Mouse (Mus musculus): Measurements from ENCODE around the gene Abhd16b. TPM values are rescaled to one million over a fixed set of nuclear protein-coding genes. Genes with fewer than 3 reads are reported as not detected.

The Abhd16b gene
- 0.10 and 0.26 TPM in 2 replicates for polyA plus RNA-seq (2015; fragmentation: Nextera tagmentation; extraction: Ambion mirVana)

DNA sequence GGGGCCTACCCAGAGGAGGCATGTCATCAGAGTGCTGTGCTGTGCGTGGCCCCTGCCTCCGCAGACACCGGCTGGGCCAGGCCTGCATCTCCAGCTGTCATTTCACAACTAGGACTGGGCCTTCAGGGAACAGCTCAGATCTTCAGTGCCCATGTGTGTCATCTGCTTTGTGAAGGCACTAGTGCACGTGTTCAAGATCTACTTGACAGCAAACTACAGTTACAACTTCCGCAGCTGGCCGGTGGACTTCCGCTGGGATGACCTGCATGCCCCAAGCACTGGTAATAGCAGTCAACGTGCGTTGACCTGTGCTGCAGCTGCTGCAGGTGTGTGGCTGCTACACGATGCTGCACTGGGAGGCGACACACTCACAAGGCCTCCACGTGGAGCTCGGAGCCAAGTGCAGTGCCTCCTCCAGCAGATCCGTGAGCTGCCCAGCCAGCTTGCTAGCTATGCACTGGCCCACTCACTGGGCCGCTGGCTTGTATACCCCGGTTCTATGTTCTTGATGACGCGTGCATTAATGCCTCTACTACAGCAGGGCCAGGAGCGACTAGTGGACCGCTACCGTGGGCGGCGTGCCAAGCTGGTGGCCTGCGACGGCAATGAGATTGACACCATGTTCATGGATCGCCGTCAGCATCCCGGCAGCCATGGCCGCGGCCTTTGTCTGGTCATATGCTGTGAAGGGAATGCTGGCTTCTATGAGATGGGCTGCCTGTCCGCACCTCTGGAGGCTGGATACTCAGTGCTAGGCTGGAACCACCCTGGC, at the start of gene Abhd16b:
Gene Abhd16b (plus strand): TSS at position 51 of the 772 bp plus-strand sequence.
- no peak within 1 kb of the TSS for H3K4me3 ChIP-seq
- 77% methylated on average over 31 of the region's 31 CpGs for WGBS
- no peaks in the 10 kb centered on the region for H3K9me3 ChIP-seq (replicated peaks)
- H3K36me3 ChIP-seq = no peaks in the 10 kb centered on the region
- H3K4me1 ChIP-seq (replicated peaks) = peaks cover 17% of the 10 kb centered on the region
- no peak within 1 kb of the TSS for H3K27ac ChIP-seq
- no peaks in the 10 kb centered on the region for H3K27me3 ChIP-seq
- H3K9ac ChIP-seq = no peak within 1 kb of the TSS
- no peak for ATAC-seq (replicated peaks; ENCODE audit: insufficient number of reproducible peaks, insufficient read depth, low FRiP score, low read depth)
- no peak within 1 kb of the TSS for H3K4me2 ChIP-seq

DNA sequence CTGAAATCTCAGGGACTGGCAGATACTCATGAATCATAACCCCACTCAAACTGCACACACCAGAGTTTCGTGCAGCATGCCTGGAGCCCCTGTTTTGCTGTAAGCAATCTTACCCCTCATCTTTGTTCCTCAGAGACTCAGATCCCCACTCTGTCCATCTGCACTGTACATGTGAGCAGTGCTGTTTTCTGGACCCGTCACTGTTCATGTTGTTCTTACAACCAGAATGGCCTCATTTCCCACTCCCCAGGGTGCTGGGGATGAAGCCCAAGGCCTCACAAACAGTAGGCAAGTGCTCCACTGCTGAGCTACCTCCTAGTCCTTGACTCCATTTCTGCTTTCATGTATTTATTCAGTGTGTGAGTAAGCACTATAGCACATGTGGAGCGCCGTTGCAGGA, 40.8 kb upstream of the Abhd16b start:
- Histone ChIP-seq H3K4me3 (no peak overlapping the region), H3K9me3 (replicated peaks) (no peaks in the 10 kb centered on the region), H3K27ac (no peak overlapping the region), H3K27me3 (no peaks in the 10 kb centered on the region), H3K4me2 (no peak overlapping the region), H3K36me3 (no peaks in the 10 kb centered on the region), H3K9ac (no peak overlapping the region), H3K4me1 (replicated peaks) (peaks cover 6% of the 10 kb centered on the region; the same call in 1 of the 2 replicates)
- WGBS = 83% methylated on average over 4 of the region's 4 CpGs
- no peak for ATAC-seq (replicated peaks; ENCODE audit: insufficient number of reproducible peaks, insufficient read depth, low FRiP score, low read depth)

GRCm38 (mm10) chr2:181453274-181453673, 39.7 kb upstream of the Abhd16b start:
- WGBS = 43% methylated on average over 1 of the region's 1 CpGs
- Histone ChIP-seq H3K27ac (no peak overlapping the region), H3K9me3 (replicated peaks) (no peaks in the 10 kb centered on the region), H3K36me3 (no peaks in the 10 kb centered on the region), H3K4me1 (replicated peaks) (peaks cover 11% of the 10 kb centered on the region), H3K4me3 (no peak overlapping the region), H3K27me3 (no peaks in the 10 kb centered on the region), H3K4me2 (no peak overlapping the region), H3K9ac (no peak overlapping the region)
- ATAC-seq (replicated peaks; ENCODE audit: insufficient number of reproducible peaks, insufficient read depth, low FRiP score, low read depth) = no peak

DNA sequence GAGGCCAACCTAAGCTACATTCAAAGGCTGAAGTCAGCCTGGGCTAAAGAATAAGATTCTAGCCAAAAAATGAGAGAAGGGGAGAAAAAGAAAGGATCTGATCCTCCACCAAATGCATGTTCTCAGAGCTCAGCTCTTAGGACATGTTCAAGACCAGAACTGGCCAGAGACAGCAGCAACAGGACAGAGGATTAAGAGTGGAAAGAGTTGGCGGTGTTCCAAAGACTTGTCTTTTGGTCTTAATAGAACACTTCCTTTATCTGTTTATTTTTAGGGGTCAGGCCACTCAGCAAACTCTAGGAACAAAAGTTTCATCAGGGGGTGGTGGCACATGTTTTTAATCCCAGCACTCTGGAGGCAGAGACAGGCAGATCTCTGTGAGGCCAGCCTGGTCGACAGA, 37.1 kb upstream of the Abhd16b start:
- H3K4me3 ChIP-seq = no peak overlapping the region
- 58% methylated on average over 2 of the region's 2 CpGs for WGBS
- no peaks in the 10 kb centered on the region for H3K27me3 ChIP-seq
- H3K9ac ChIP-seq = no peak overlapping the region
- no peaks in the 10 kb centered on the region for H3K36me3 ChIP-seq
- no peak overlapping the region for H3K27ac ChIP-seq
- no peaks in the 10 kb centered on the region for H3K9me3 ChIP-seq (replicated peaks)
- H3K4me2 ChIP-seq = no peak overlapping the region
- peaks cover 24% of the 10 kb centered on the region for H3K4me1 ChIP-seq (replicated peaks)
- ATAC-seq (replicated peaks; ENCODE audit: insufficient number of reproducible peaks, insufficient read depth, low FRiP score, low read depth) = no peak

- Histone ChIP-seq H3K4me2 (peak overlapping the region; percentile 99), H3K27ac (no peak overlapping the region), H3K9ac (peak overlapping the region; percentile 90), H3K9me3 (replicated peaks) (no peaks in the 10 kb centered on the region), H3K36me3 (no peaks in the 10 kb centered on the region), H3K27me3 (no peaks in the 10 kb centered on the region), H3K4me1 (replicated peaks) (peaks cover 28% of the 10 kb centered on the region), H3K4me3 (peak overlapping the region; percentile 97)
- no peak for ATAC-seq (replicated peaks; ENCODE audit: insufficient number of reproducible peaks, insufficient read depth, low FRiP score, low read depth)
- WGBS = 10% methylated on average over 15 of the region's 15 CpGs
Observed at GRCm38 (mm10) chr2:181457831-181458230, 35.2 kb upstream of the Abhd16b start.

- WGBS = under 1% methylated on average over 62 of the region's 72 CpGs
- Histone ChIP-seq H3K27me3 (no peaks in the 10 kb centered on the region), H3K4me3 (peak overlapping the region; percentile 97), H3K4me1 (replicated peaks) (peaks cover 34% of the 10 kb centered on the region), H3K9ac (peak overlapping the region; percentile 90), H3K9me3 (replicated peaks) (no peaks in the 10 kb centered on the region), H3K4me2 (peak overlapping the region; percentile 99), H3K27ac (peak overlapping the region; percentile 85), H3K36me3 (no peaks in the 10 kb centered on the region)
- ATAC-seq (replicated peaks; ENCODE audit: insufficient number of reproducible peaks, insufficient read depth, low FRiP score, low read depth) = peak; percentile 16
Observed at GRCm38 (mm10) chr2:181458411-181459152, 34.4 kb upstream of the Abhd16b start.

- ATAC-seq (replicated peaks; ENCODE audit: insufficient number of reproducible peaks, insufficient read depth, low FRiP score, low read depth) = peak; percentile 91
- Histone ChIP-seq H3K4me2 (peak within 1 kb of the TSS; percentile 99), H3K9me3 (replicated peaks) (no peaks in the 10 kb centered on the region)
Observed at GRCm38 (mm10) chr2:181459153-181459672, 33.8 kb upstream of the Abhd16b start, which contains the start of gene Zbtb46. Gene Zbtb46 (minus strand): TSS chr2:181459426.

GRCm38 (mm10) chr2:181459673-181460621, 33.1 kb upstream of the Abhd16b start:
- peak overlapping the region; percentile 72 for H3K27ac ChIP-seq
- H3K9ac ChIP-seq = peak overlapping the region; percentile 90
- no peaks in the 10 kb centered on the region for H3K27me3 ChIP-seq
- H3K4me1 ChIP-seq (replicated peaks) = peaks cover 34% of the 10 kb centered on the region
- H3K4me2 ChIP-seq = peak overlapping the region; percentile 99
- no peaks in the 10 kb centered on the region for H3K9me3 ChIP-seq (replicated peaks)
- no peaks in the 10 kb centered on the region for H3K36me3 ChIP-seq
- 2% methylated on average over 69 of the region's 71 CpGs for WGBS
- peak; percentile 23 for ATAC-seq (replicated peaks; ENCODE audit: insufficient number of reproducible peaks, insufficient read depth, low FRiP score, low read depth)
- H3K4me3 ChIP-seq = peak overlapping the region; percentile 97

More at GRCm38 (mm10) chr2:181459153-181459672, 33.8 kb upstream of the Abhd16b start, which contains the start of gene Zbtb46:
- Histone ChIP-seq H3K4me3 (peak within 1 kb of the TSS; percentile 97), H3K27ac (peak within 1 kb of the TSS; percentile 85), H3K4me1 (replicated peaks) (peaks cover 34% of the 10 kb centered on the region), H3K9ac (peak within 1 kb of the TSS; percentile 90), H3K27me3 (no peaks in the 10 kb centered on the region), H3K36me3 (no peaks in the 10 kb centered on the region)
- WGBS = under 1% methylated on average over 25 of the region's 83 CpGs

DNA sequence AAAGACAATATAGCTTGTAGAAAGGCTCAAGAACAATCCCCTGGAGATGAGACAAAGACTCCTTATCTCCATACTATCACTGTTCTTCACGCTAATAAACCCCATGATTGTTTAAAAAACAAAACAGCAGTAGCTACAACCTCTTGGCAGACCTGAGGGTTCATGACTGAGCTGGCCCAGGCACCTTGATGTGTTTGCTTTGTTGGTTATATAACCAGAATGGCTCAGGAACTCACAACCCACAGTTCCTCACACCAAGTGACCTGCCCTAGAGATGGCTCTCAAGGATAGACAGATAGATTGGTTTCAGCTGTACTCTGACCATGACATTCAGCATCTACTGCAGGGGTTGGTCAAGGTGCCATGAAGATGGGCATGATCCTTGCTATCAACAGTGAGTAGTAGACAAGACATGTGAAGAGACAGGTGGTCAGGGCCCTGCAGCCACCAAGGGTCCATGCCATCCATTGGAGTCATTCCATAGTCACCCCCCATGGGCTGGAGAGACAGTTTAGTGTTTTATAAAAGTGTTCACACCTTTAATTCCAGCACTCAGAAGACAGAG, 31.4 kb upstream of the Abhd16b start:
- 81% methylated on average over 1 of the region's 1 CpGs for WGBS
- Histone ChIP-seq H3K4me3 (no peak overlapping the region), H3K4me2 (no peak overlapping the region), H3K27ac (no peak overlapping the region), H3K9ac (no peak overlapping the region), H3K9me3 (replicated peaks) (no peaks in the 10 kb centered on the region), H3K27me3 (no peaks in the 10 kb centered on the region), H3K36me3 (no peaks in the 10 kb centered on the region), H3K4me1 (replicated peaks) (peaks cover 30% of the 10 kb centered on the region)
- ATAC-seq (replicated peaks; ENCODE audit: insufficient number of reproducible peaks, insufficient read depth, low FRiP score, low read depth) = no peak

GRCm38 (mm10) chr2:181462604-181463003, 30.4 kb upstream of the Abhd16b start:
- peak overlapping the region; percentile 26; the same call in 1 of the 2 replicates for H3K4me2 ChIP-seq

More at GRCm38 (mm10) chr2:181462604-181463003, 30.4 kb upstream of the Abhd16b start:
- H3K27me3 ChIP-seq = no peaks in the 10 kb centered on the region
- H3K27ac ChIP-seq = no peak overlapping the region; the same call in 1 of the 2 replicates
- no peaks in the 10 kb centered on the region for H3K36me3 ChIP-seq
- no peak overlapping the region for H3K9ac ChIP-seq
- H3K9me3 ChIP-seq (replicated peaks) = no peaks in the 10 kb centered on the region
- 96% methylated on average over 1 of the region's 1 CpGs for WGBS
- H3K4me3 ChIP-seq = peak overlapping the region; percentile 8; the same call in 1 of the 2 replicates
- H3K4me1 ChIP-seq (replicated peaks) = peaks cover 30% of the 10 kb centered on the region
- ATAC-seq (replicated peaks; ENCODE audit: insufficient number of reproducible peaks, insufficient read depth, low FRiP score, low read depth) = no peak
